Mouse (Mus musculus) right cerebral cortex, postnatal 14 days (tissue): ENCODE measurements around the gene Msmo1.
A peak's percentile ranks its signal among the peaks of the same experiment; 100 is the strongest.

Source experiments
- DNase-seq: peaks from one replicate; pipeline ENCODE4 v3.0.0; 2022

Gene Msmo1

DNA sequence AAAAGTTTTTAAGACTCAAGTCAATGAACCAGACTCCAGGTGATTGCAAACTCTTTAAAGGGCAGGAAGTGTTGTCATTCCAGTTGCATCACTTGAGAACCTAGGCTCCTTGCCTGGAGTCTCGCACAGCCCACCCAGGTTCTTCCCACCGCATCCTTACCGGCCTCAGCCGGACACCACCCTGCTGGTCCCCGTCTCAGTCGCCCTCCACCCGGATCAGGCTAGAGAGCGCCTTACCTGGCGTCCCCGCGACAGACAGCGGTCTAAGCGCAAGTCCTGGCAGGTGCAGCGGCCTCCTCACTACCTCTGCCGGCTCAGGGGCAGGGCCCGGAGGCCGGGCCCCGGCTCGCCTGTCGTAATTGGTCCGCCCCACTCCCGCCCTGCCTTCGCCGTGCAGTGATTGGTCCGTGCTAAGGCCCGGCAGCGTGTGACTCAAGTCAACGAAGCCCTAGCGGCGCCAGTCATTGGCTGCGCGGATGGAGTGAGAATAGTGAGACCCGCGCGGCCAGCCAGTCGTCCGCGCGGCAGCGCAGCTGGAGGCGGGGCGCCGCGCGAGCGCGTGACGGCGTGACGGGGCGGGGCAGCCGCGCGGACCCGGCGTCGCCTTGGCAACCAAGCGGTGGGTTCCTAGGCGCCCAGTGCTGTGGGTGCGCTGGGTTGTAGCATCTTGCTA, at the start of gene Msmo1:
TSS of gene Msmo1 (minus strand) at position 522 of the 673 bp plus-strand sequence.
- DNase-seq = peak; percentile 98

DNA sequence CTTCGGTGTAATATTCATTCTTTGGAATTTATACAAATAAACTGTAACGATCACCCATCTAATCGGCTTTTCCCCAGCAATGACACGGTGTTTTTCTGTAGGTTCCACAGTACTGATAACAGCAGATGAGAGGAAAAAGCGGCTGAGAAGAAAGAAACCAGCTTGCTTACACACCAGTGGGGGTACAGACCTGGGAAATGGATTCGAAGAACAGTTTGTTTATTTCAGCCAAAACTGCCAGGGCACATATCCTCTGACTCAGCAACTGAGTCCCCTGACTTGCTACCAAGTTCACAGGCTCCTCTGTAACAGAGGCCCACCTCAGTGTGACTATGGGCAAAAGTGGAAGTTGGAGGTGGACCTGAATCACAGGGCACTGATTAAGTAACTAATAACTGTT, 48.4 kb upstream of the Msmo1 start:
- no peak for DNase-seq

GRCm38 (mm10) chr8:64777925-64778324, 44.3 kb upstream of the Msmo1 start:
- no peak for DNase-seq

DNA sequence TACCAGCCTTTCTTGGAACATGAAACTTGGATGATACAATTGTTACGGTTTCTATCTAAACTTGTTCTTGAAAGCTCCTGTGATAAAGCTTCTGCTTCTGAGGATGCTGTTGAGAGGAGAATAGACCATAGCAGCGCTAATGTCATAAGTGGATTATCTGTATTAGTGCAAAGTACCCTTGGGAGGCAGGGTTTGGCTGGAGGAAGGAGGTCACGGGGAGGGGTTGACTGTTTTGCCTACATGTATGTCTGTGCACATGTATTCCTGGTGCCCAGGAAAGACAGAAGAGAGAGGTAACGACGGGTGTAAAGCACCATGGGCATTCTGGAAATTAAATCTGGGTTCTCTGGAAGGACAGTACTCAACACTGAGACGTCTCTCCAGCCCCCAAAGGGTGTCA, 40.5 kb upstream of the Msmo1 start:
- DNase-seq = no peak

DNA sequence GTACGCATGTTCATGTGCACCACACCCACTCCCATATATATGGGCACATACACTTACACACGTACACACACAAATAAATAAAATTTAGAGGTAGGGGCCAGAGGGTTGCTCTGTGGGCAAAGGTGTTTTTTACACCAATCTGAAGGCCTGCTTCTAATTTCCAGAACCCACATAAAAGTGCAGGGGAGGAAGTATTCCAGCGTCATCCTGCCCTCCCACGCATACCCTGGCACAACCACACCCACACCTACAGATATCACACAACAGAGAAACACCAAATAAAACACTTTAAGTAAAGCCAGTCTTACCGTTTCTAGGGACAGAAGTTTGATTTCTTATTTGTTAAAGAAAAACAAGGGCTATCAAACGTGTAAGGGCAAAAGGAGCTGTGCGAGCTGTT, 37.2 kb upstream of the Msmo1 start:
- DNase-seq = no peak

GRCm38 (mm10) chr8:64769586-64769985, 36.0 kb upstream of the Msmo1 start:
- DNase-seq = no peak

DNA sequence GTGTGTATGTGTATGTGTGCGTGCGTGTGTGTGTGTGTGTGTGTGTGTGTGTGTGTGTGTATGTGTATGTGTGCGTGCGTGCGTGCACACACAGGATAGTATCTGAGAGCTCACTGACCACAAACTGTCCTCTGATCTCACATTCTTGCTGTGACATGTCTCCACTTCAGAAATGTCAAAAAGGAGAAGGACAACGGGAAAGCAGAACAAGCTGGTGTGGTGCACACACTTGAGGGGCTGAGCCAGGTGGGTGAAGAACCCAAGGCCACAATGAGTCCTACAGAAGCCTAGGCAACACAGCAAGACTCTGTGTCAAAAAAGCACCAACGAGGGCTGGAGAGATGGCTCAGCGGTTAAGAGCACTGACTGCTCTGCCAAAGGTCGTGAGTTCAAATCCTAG, 35.1 kb upstream of the Msmo1 start:
- no peak for DNase-seq

DNA sequence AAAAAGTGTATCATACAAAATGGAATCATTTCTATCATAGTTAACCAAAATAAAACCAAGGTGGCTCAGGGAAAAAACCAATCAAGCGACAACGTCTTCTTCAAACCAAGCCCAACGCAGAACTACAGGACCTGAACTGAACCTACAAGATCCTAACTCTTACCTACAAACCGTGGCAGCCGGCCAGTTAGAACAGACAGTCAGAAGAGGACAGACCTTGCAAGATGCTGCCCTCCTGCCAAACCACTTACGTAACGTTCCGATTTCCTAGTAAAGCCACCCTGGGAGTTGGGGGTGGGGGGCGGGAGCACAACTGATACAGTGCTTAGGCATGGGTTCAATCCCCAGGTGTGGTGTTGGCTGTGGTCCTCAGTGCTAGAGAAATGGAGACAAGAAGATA, 33.5 kb upstream of the Msmo1 start:
- no peak for DNase-seq

- DNase-seq = no peak
Measured at GRCm38 (mm10) chr8:64764075-64764474, 30.5 kb upstream of the Msmo1 start.

GRCm38 (mm10) chr8:64762751-64763150, 29.2 kb upstream of the Msmo1 start:
- no peak for DNase-seq

DNA sequence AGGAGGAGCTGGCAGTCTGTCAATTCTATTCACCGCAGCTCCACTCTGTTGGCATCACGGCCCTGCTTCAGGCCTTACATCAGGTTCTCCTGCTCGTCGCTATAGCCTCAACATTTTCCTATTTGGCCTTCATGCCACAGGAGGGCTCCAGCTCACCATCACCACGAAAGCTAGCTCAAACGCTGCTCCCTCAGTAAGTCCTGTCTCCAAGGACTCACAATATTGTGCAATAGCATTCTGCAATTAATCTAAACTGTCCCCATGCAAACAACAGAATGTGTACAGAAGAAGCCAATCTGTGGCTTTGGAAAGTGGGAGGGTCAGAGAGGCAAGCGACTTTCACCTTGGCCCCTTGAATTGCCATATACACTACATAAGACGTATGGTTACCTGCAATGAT, 27.8 kb upstream of the Msmo1 start:
- no peak for DNase-seq

DNA sequence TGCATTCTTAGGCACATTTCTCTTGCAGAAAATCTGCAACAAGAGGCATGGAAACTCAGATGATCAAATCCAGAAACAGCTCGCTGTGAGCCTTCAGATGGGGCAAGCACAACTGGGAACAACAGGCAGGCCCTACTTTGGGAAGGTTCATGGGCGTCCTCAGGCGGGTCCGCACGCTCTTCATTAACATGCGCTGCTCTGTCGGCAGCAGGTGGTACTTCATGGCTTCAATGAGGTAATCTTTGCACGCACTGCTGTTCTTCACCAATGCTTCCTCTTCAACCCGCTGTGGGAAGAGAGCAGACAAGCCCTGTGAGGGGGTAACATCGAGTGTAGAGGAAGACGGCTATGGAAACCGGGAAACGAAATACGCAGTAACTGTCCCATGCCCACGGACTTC, 24.4 kb upstream of the Msmo1 start:
- DNase-seq = no peak

- no peak for DNase-seq
Measured at GRCm38 (mm10) chr8:64746215-64747058, 12.8 kb upstream of the Msmo1 start.

DNA sequence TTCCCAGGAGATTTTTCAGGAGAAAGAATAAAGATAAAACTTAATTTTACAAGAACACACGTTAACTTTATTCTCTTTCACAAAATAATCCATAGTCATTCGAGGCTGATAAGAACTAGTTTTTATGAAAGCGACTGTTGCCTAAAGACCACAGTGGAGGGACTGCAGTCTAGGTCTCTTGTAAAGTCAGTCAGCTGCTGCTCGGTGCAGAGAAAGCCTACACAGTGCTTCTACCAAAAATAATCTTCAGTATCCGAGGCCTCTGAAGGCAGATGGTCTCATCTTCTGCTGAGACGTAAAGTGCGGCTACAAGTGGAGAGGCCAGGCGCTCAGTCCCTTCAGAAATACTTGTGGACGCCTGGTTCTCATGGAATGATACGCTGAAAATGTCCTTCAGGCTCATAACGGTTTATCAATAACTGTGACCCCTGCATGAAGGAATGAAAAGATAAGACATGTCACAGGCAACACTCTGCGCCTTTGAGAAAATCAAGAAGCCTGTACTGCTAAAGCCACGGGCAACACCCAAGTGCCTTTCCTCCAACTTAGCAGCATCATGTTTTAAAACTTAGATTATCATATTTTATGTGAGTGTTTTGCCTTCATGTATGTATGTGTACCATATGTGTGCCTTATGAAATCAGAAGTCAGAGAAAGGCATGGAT, 7.1 kb upstream of the Msmo1 start:
- DNase-seq = no peak

DNA sequence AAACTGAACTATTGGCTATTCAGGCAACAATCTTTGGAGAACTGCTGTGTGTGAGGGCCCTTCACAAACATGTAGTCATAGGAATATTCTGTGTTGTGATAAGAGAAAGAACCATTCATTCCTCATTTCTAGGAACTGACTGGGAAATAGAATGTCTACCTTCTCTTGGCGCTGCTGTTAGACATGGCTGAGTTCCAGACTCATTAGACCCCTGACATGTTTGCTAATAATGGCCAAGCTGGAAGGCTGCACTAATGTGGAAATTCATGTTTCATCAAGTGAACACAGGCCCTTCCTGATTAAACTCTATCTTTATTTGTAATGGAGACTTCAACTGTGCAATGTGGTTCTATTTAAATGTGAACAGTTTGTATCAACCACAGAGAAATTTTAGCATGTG, 5.3 kb upstream of the Msmo1 start:
- DNase-seq = no peak

GRCm38 (mm10) chr8:64736767-64737323, 3.3 kb upstream of the Msmo1 start:
- DNase-seq = no peak

GRCm38 (mm10) chr8:64735161-64735560, 1.6 kb upstream of the Msmo1 start:
- DNase-seq = no peak

GRCm38 (mm10) chr8:64732596-64732995, 996 bp downstream of the Msmo1 start:
- DNase-seq = no peak

DNA sequence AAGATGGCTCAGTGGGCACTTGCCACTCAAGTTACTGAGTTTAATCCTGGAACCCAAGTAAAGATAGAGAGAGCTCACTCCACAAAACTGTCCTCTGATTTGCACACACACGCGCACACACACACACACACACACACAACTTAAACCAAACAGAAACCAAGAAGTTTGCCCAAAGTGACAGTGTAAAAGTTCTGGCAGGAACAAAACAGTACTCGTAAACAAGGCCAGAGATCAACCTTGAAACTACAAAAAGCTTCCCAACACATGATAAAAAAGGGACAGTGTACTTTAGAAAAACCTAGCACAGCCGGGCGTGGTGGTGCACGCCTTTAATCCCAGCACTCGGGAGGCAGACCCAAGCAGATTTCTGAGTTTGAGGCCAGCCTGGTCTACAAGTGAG, 5.4 kb downstream of the Msmo1 start:
- no peak for DNase-seq

- DNase-seq = no peak
Measured at GRCm38 (mm10) chr8:64726190-64726695, 7.3 kb downstream of the Msmo1 start.

- DNase-seq = no peak
Measured at GRCm38 (mm10) chr8:64723206-64723605, 10.4 kb downstream of the Msmo1 start.

DNA sequence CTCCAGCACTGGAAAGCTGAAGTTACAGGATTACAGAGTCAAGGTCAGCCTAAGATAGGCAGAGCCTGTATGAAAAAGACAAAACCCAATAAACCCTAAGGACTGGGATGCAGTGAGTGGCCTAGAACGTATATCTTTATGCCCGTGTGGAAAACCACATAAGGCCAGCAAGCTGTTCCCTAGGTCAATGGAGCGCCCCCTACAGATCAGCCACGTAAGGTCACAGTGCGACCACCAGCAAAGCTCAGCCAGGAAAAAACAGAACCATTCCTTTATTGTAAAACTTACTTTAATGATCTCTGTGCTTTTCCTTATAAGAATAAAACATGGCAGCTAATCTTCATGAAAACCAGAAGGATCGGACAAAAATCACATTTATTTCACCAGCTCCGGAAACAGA, 15.7 kb downstream of the Msmo1 start:
- DNase-seq = no peak

DNA sequence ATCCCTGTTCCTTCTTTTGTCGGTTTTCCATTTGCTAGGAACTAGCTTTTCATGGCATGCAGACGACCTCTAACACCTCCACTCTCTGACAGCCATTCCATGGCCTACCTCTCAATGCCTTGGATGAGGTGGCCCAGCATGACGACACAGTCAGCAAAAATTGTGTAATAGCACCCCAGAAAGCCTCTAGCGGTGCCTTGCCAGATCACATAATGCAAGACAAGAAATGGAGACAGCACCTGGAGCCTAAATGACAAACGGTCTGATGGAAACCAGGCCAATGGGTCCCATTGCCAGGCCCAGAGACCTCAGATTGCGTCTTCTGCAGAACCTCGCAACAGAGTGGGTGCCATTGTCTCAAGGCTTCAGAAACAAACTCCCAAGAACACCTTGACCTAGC, 21.1 kb downstream of the Msmo1 start:
- no peak for DNase-seq
